Mouse (Mus musculus): Measurements from ENCODE around the gene Foxp1.

Gene Foxp1

DNA sequence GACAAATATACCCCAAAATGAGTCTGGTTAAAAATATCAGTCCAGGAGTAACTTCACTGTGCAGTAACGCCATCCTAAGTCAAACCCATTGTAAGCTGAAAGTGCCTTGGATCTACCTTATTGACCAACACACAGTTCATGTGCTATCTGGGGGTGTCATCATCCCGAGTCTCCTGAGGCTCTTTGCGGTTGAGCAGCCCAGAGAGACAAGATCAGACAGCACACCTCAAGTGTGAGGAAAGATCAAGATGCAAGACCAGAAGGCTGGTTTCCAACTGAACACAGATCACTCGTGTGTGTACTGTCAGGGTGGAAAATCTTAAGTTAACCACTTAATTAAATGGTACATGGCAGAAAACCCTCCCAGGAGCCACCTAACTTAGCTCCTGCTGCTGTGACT, 238.5 kb downstream of the Foxp1 start:
- DNase-seq (ENCODE audit: low spot score in 2 of 2): no peak

DNA sequence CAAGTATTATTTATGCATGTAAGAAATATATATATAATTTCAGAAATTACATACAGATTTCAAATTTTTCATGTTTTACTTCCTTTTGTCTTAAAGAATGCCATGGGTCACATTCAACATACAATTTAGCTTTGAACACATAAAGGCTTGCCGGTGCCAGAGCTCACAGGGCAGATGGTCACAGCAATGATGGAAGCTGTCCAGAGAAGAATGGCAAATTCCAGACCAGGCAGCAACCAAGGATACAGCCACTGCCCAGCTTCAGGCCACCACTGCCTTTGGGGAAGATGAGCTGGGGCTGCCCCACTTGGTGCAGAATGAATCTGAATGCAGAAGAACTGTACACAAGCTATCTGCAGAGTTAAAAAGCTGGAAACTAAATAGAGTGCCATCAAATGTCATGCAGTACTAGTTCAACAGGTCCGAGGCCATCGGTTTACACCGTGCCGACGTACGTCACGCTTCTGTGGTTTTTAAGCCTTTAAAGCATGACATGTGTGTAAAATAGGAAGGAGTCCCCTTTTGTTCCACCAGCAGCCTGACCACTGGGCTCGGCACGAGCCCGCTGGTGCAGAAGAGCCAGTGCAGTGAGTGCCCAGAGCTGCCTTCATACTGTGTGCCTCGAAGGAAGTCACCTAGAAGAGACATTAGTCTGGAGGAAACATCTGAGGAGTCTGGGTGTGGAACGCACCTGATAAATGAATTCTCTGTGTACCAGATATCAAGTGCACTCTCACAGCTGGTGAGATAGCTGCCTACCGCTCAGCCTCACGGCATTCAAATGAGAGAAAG, 239.5 kb downstream of the Foxp1 start:
- DNase-seq (ENCODE audit: low spot score in 2 of 2): no peak

DNA sequence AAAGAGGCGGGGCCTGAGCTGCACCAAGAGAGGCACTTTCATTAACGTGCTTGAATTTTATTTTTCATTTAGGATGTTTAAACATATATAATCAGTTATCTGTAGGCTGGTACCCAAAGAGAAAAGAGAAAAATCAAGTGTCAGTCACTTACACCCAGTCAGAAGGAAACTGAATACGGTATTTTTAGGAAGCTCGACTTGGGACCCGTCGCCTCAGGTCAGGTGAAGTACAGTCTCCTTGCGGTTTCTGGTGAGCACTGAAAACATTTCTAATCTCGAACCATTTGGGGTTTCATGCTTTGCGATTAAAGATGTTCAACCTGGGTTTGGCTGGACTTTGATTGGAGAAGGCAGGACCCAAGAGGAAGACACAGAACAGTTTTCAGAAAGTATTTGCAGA, 241.1 kb downstream of the Foxp1 start:
- no peak for DNase-seq (ENCODE audit: low spot score in 2 of 2)

DNA sequence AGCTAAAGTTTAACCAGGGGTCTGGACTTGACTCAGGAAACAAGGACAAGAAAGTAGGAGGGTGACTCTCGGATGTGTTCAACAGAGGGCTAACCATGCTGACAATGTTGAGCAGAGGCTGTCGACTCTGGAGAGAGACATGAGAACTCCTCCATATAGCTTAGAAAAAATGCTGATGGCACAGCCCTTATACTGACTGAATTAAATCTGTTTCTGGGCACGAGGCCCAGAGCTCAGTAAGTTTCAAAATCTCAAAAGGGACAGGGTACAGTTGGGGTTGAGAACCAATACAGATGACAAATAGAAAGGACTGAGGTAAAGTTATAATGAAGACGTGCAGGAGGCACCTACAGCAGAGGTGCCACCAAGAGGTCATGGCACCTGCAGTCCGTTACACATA, 241.9 kb downstream of the Foxp1 start:
- no peak for DNase-seq (ENCODE audit: low spot score in 2 of 2)

DNA sequence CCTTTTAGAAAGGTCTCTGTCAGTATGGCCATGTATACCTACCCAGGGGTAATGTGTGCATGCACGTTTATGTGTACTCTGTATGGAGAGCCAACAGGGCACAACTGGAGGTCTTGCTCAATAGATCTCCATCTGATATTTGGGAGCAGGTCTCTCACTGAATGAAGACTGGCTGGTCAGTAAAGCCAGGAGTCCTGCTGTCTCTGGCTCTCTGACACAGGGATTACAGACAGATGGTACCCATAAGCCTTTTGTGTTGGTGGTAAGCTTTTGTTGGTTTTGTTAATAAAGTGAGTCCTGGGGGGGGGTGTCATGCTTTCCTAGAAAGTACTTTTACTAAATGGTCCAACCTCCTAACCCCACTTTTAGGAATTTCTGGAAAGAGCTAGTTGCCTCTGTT, 245.3 kb downstream of the Foxp1 start:
- DNase-seq (ENCODE audit: low spot score in 2 of 2): no peak

DNA sequence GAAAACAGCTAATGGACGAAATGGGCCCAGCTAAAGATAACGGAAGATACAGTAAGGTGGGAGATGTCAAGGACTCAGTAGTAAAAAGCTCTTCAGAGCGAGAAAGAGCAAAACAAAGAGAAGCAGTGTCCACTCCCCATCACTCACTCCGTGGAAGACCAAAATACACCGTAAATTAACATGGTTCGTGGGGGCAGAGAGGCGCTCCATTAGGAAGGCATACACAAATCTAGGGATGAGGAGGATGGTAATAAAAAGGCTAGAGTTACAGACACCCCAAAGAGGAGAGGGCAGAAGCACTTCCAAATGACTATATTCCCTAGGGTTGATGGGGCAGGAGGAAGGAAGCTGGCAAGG, 246.2 kb downstream of the Foxp1 start:
- no peak for DNase-seq (ENCODE audit: low spot score in 2 of 2)

DNA sequence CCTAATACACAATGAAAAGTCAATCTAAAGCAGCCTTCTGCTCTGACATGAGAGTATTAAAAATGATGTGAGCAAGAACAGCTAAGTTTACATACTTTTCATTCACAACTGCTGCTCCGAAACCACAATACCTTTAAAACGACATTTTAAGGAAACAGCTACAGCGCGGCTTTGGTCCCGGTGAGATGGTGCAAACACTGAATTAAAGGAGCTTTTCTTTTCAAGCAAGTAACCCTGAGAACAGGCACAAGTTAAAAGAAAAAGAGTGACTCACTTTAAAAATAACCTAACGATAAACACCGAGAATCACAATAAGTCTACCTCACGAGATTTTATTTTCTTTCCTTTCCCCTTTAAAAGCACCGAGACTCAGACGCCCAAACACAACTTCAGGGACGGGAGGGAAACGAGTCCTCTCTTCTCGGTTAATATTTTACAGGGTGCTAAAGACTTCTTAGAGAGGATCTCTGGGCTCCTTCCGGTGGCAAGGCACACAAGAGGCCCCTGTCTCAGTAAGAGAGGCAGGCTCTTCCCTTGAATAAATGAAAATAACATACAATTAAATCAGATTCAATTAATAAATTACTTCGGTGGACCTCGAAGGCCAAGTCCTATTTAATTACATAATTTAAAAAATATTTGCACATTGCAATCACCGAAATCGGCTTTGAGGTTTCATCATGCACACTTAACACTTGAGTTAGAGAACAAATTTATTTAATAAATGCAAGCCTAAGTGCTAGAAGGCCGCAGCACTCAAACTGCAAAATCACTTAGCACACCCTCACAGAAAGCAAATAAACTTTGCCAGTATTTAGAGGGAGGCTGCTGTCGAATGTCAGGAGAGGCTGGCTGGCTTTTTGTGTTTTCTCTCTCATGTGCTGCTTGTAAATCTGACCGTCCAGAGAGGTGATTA, 246.9 kb downstream of the Foxp1 start:
- DNase-seq (ENCODE audit: low spot score in 2 of 2): no peak

DNA sequence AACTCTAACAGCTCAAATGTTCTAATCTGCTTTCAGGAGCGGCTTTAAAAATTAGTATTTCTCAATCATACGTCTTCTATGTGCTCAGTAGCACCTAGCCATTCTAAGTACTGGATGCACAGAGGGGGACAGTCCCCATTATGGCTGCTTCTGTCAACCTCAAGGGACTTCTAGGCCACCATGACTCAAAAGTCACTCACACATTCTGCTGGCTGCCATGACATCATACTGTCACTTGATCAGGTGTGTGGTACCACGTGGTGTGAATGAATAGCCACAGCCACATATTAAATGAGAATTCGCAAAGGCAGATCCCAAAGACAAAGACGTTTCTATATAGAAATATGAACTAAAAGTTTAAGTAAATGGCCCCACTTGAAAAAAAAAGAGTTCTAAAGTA, 247.9 kb downstream of the Foxp1 start:
- DNase-seq (ENCODE audit: low spot score in 2 of 2): no peak

DNA sequence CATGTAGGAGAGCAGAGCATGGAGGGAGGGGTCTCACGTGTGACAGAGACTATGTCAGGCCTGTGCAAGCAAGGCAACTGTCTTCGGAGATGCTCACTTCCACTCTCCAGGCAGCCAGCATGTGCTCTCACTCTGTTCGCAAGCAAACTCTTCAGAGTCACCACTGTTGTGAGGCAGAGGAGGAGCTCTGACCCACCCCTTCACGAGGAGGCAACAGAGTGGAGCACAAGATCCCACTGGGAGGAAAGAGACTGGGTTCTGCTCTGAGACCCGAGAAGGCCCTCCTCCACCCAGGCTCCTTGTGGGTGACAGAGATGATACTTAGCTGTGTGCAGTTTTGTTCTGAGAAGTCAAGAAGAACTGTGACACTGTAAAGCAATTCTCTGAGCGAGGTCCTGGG, 248.3 kb downstream of the Foxp1 start:
- no peak for DNase-seq (ENCODE audit: low spot score in 2 of 2)

- DNase-seq (ENCODE audit: low spot score in 2 of 2): no peak
Observed at GRCm38 (mm10) chr6:99273177-99273576, 249.3 kb downstream of the Foxp1 start.

GRCm38 (mm10) chr6:99272174-99272573, 250.3 kb downstream of the Foxp1 start:
- no peak for DNase-seq (ENCODE audit: low spot score in 2 of 2)

DNA sequence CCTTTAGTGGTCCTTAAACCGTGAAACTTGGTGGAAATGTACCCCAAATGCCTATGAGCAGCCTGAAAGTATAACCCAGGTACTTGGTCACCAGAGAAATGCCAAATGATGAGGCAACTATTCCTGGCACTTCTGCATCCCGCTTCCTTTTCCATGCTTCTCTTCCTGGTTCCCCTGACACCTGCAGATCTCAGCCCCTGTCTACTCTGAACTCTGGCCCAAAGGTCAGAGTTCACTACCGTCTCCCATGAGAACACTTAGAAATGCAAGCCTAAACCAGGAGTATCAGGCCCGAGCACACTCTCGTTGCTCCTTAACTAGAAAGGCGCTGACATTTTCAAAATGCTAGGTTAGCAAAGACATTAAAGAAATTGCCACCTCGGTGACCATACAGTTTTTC, 250.8 kb downstream of the Foxp1 start:
- no peak for DNase-seq (ENCODE audit: low spot score in 2 of 2)

GRCm38 (mm10) chr6:99269921-99270320, 252.6 kb downstream of the Foxp1 start:
- no peak for DNase-seq (ENCODE audit: low spot score in 2 of 2)

DNA sequence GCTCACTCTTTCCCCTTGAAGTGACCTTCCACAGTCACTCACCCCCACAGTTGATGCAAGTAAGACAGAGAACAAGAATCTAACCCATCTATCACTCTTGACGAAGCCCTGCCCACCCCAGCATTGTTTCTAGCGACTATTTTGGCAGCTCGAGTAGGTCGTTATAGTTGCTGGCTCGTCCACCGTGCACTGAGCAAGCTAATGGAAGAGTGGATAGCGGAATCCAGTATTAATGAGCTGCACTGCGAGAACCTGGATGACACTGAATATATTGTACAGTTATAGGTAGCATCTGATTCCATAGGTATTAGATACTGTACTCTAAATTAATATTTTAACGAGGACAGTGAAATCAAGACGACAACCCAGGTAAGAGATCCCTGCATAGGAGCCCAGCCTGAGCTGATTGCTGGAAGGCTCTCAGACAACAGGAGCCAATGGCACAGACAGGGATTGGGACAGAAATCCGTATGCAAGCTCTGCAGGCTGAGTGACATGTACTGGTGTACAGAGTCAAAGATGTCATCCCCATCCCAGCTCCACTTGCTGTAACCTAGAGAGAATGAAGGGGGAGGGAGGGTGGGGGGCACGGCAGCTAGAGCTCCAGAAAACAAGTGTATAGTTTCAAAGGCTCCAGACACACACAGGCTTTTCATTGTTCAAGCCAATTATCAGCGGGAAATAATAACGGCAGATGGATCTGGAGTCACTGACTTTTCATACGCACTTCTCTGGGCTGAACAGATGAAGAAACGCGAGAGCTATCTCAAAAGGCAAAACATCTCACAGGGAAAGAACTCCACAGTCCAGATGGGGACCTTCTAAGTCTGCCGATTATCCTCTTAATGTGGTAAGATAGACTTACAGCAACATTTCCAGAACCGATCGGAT, 254.1 kb downstream of the Foxp1 start:
- no peak for DNase-seq (ENCODE audit: low spot score in 2 of 2)

GRCm38 (mm10) chr6:99265945-99266656, 256.4 kb downstream of the Foxp1 start:
- DNase-seq (ENCODE audit: low spot score in 2 of 2): peak in 1 of 2 experiments; percentile 19

GRCm38 (mm10) chr6:99265173-99265572, 257.3 kb downstream of the Foxp1 start:
- DNase-seq (ENCODE audit: low spot score in 2 of 2): no peak

- no peak for DNase-seq (ENCODE audit: low spot score in 2 of 2)
Observed at GRCm38 (mm10) chr6:99264192-99265093, 258.1 kb downstream of the Foxp1 start.

GRCm38 (mm10) chr6:99263886-99264185, 258.7 kb downstream of the Foxp1 start:
- no peak for DNase-seq (ENCODE audit: low spot score in 2 of 2)

- DNase-seq (ENCODE audit: low spot score in 2 of 2): no peak
Observed at GRCm38 (mm10) chr6:99263061-99263885, 259.2 kb downstream of the Foxp1 start.

DNA sequence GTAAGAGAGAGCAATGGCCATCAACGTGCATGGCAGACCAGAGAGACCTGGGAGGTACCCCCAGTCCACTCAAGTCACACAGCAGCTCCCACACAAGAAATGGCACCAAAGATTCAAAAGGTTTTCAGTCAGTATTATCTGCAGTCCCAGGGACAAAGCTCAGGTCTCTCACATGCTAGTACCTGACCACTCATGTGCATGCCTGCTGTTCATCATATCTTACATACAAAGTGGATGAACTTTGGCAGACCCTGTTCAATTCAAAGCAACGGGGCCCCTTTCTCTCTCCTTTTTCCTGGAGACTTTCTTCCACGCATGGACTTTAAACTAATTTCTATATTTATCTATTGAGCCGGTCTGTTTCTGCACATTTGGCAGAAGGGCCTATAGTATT, 260.8 kb downstream of the Foxp1 start:
- DNase-seq (ENCODE audit: low spot score in 2 of 2): no peak
